Mouse (Mus musculus): Measurements from ENCODE around the gene Pou6f1. TPM values are rescaled to one million over a fixed set of nuclear protein-coding genes. Genes with fewer than 3 reads are reported as not detected.
"Not testable (repeated sequence)": the region's sequence is repeated elsewhere in the genome, so short reads cannot be mapped to it uniquely, and the experiment has no call there.

Pou6f1 gene
- total RNA-seq, 2 experiments from 2014 or later = 12.4 to 15.8 TPM

- no peak for DNase-seq
Measured at GRCm38 (mm10) chr15:100576392-100576791, 23.4 kb downstream of the Pou6f1 start.

- no peak for DNase-seq
Measured at GRCm38 (mm10) chr15:100575366-100575765, 24.4 kb downstream of the Pou6f1 start.

- DNase-seq = no peak
Measured at GRCm38 (mm10) chr15:100574378-100574777, 25.4 kb downstream of the Pou6f1 start.

GRCm38 (mm10) chr15:100573946-100574345 is 25.8 kb downstream of the Pou6f1 start:
- no peak for DNase-seq

GRCm38 (mm10) chr15:100569239-100569638 is 30.5 kb downstream of the Pou6f1 start:
- DNase-seq = peak in 1 of 2 experiments; percentile 34

- DNase-seq = peak in 1 of 2 experiments; percentile 22
Measured at GRCm38 (mm10) chr15:100566531-100566930, 33.3 kb downstream of the Pou6f1 start.

GRCm38 (mm10) chr15:100557705-100558433 is 41.9 kb downstream of the Pou6f1 start:
- DNase-seq = no peak

GRCm38 (mm10) chr15:100556378-100556777 is 43.4 kb downstream of the Pou6f1 start:
- DNase-seq = peak; percentile 49 to 56

GRCm38 (mm10) chr15:100555965-100556364 is 43.8 kb downstream of the Pou6f1 start:
- DNase-seq = peak; percentile 54 to 70

- peak; percentile 98 for DNase-seq
Measured at GRCm38 (mm10) chr15:100551326-100552307, 48.2 kb downstream of the Pou6f1 start, which contains the start of gene Tfcp2. Tfcp2 (minus strand) TSS chr15:100552008.

- DNase-seq = peak in 1 of 2 experiments; percentile 18
Measured at GRCm38 (mm10) chr15:100550280-100550679, 49.5 kb downstream of the Pou6f1 start.

- not testable (repeated sequence) for DNase-seq
Measured at GRCm38 (mm10) chr15:100543651-100544030, 56.1 kb downstream of the Pou6f1 start.

- not testable (repeated sequence) for DNase-seq
Measured at GRCm38 (mm10) chr15:100542876-100543650, 56.7 kb downstream of the Pou6f1 start.

- DNase-seq = no peak
Measured at GRCm38 (mm10) chr15:100541426-100541825, 58.4 kb downstream of the Pou6f1 start.

GRCm38 (mm10) chr15:100541001-100541400 is 58.8 kb downstream of the Pou6f1 start:
- not testable (repeated sequence) for DNase-seq

- DNase-seq = no peak
Measured at GRCm38 (mm10) chr15:100539411-100539810, 60.4 kb downstream of the Pou6f1 start.

GRCm38 (mm10) chr15:100537913-100538312 is 61.9 kb downstream of the Pou6f1 start:
- DNase-seq = peak in 1 of 2 experiments; percentile 50

GRCm38 (mm10) chr15:100527900-100528299 is 71.9 kb downstream of the Pou6f1 start:
- DNase-seq = no peak

- no peak for DNase-seq
Measured at GRCm38 (mm10) chr15:100525405-100525804, 74.4 kb downstream of the Pou6f1 start.

All from adrenal gland, postnatal 36 days (tissue).